Mouse (Mus musculus) left cerebral cortex, postnatal 10 days (tissue): Measurements from ENCODE around the gene Gm9857. TPM values are rescaled to one million over a fixed set of nuclear protein-coding genes. Genes with fewer than 3 reads are reported as not detected.

ENCODE experiments used
- DNase-seq, 2 experiments: peaks; one replicate each; pipeline ENCODE4 v3.0.0; 2021 to 2022; ENCODE audit warnings: low spot score in 2 of 2, mixed read lengths in 1 of 2; ENCODE audit errors: extremely low spot score in 1 of 2
- intact Hi-C: fragments of 180-260 bp; cut with DNase I; formaldehyde crosslinking; loops from one replicate; pipeline ENCODE4 v1.15.1; 2025
- total RNA-seq, 2 experiments: library from RNA; stranded (reverse); gene quantifications; 2 replicates each; pipeline ENCODE4 v1.2.3; 2021

Gm9857 gene
- total RNA-seq: not detected

DNA sequence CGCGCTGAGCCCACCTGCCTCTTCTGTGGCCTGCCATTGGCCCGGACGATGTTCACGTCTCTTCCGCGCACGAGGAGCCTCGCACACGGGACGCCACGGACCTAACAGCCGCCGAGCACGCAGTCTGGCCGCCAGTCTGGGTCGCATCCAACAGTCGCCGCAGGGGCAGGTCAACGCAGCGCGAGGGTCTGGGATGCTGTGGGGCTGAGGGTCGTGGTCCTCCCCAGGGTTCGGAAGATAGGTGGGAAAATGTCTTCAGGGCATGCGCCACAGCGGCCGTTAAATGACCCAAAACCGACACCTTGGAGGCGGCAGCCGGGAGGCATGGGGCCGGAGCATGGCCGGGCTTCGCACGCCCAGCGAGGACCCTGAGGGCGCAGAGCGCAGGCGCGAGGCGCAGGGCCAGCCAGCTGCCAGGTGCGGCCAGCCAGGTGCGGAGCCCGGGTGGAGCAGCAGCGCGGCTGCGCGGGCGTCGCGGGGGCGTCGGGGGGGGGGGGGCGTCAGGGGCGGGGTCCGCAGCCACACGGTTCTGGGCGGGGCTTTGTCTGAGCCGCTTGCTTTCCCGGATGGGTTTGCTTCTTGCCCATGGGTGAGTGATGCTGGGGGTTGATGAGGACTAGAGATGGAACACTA, at the start of gene Gm9857:
Gm9857 (minus strand) TSS at position 445 of the 633 bp plus-strand sequence.
- DNase-seq: peak in 1 of 2 experiments; percentile 36
- intact Hi-C loops: no loop called here

DNA sequence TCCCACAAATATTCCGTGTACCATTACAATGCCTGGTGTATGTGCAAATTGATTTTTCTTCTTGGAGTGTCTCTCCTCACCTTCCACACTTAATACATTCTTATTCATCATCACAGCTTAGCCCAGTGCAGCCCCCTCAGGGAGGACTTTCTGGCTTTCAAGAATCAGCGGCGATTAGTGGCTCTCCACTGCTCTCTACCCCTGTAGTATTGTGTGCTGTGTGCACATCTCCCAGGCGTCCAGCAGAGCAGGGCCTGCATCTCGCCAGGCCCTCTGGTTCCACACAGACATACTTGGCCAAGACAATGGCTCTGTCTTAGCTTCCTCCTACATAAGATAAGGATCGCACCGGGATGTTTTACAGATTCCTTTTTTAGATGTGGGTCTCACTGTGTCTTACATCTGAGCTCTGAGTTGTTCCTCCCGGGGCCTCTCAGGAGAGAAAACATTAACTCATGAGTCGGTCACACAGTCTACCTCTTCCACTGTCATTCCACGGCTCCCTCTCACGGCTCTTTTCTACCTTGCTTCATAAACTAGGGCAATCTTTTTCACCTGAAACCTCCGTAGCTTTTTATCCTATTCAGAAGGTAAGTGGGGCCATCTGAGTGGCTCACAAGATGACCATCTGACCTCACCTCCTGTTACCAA, 46.9 kb upstream of the Gm9857 start:
- intact Hi-C loops: no loop called here
- DNase-seq: no peak

DNA sequence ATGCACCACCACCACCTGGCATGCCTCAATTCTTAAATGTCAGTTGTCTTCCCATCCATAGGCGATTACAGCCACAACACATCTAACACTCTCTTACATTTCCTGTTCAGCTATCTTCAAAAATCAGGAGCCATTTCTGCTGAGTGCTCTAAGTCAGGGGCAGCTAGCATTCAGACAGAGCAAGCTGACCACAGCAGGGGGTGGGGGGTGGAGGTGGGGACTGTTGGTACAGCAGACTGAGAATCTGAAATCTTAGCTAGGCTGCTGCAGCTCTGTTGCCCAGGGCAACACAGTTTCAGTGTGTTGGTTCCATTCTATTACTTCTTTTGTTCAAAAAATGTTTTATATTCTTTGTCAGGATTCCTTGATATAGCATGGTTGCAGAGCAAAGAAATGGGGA, 46.3 kb upstream of the Gm9857 start:
- DNase-seq: no peak
- intact Hi-C loops: no loop called here

DNA sequence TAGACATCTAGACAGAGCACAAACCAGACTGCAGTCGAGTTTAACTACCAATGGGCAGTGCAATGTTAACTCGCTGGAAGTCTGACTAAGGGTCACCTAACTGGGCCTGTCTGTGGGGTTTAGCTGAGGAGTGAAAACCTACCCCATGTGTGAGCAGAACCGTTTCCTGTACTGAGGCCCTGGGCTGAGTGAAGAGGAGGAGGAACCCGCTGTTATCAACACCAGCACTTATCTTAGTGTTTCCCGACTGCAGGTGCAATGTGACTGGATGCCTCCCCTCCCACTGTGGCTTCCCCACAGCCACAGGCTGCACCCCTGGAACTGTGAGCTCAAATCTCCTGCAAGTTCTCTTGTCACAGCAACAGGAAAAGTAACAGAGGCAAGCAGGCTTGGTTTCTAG, 43.7 kb upstream of the Gm9857 start:
- DNase-seq: no peak
- intact Hi-C loops: loop anchor here (5.0 kb wide), 1 partner anchor 43 kb away; the partner anchor contains the start of gene Fam102b

DNA sequence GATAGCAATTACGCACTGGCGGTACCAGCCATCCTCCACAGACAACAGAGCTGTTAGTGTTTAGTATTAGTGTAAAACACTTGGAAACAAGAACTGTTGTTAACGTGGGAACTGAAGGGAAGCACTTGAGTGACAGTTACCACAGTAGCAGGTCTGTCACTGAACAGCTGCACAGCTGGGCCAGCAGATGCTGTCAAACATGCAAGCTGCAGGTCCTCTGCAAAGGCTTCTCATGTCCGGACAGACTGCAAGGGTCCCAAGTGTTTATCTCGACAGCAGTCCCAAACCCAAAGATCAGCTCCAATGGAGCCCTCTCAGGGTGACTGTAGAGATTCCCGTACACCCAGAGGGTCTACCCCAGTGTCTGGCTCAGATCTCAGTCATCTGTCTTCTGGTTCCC, 41.7 kb upstream of the Gm9857 start:
- intact Hi-C loops: loop anchor here (5.0 kb wide), 1 partner anchor 45 kb away; the partner anchor contains the start of gene Fam102b
- DNase-seq: no peak

DNA sequence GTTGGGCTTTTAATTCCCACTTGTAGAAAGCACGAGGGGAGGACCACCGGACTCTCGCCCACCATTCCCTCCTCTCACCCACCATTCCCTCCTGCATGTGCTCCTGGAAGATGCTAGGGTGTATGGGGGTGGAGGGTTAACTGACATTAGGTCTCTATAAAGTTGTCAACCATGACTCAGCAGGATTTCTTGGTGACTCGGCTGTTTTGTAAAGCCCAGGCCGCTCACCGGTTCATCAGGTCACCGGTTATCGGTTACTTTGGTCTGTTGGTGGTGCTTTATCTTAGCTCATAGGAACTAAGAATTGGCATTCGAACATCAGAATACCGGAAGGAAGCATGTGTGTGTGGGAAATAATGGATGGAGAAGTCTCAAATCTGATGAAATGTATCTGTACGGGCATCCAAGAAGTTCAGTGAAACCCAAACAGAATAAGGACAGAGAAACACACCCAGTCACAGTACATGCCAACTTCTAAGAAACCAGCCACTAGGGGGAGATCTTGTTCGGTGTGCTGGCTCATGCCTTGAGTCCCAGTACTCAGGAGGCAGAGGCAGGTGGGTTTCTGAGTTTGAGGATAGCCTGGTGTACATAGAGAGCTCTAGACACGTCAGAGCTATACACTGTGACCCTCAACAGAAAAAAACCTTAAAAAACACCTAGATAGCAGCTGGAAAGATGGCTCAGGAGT, 37.2 kb upstream of the Gm9857 start:
- DNase-seq: no peak
- intact Hi-C loops: no loop called here

DNA sequence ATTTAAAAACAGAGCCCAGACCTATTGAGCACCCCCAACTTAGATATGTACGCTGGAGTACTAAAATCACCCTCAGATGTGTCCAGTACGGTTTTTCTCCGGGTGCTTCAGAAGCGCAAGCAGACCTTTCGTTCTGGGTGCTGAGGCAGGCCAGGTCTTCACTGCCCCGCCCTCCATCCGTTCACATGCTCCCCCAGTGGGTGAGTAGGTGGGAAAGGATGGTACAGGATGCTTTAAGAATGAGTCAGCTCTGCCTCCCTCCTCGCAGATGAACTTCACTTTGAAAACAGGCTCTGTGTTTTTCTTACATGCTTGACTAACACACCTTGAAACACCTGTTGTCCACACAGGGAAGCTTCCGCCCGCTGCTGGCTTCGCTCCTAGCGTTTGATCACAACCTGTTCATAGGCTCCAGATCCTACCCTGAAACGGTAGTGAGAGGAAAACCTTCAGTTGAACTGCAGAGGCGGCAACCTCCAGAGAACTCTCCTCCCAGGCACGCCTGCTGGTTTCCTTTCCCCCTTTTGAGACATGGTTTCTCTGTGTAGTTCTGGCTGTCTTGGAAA, 34.8 kb upstream of the Gm9857 start:
- DNase-seq: no peak
- intact Hi-C loops: no loop called here

DNA sequence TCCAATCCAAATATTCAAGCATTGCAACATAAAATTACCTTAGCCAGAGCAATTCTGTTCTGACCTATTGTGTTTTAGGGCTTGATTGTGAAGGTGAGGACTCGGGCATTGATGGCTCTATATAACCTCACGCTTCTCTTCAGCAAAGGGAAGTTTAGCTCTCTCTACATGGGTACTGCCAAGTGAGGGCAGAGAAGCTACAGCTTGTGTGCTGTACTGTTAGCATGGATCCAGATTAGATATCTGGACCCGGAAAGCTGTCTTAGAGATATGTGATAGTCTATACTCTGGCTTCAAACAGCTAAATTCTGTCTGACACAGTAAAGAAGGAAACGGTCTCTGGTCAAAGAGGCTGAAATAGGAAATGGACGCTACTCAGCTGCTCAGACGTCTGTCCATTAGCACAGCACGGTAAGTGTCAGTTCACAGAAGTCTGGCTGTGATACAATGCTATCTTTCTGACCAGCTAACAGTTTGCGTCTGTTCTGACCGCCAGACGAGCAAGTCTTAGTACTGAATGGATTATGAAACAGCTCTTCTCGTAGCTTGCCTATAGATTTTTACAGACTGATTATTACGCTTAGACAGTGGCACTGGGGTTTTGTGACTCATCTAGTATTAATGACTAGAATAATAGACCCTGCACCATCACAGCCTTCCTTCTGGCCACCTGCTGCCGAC, 33.9 kb upstream of the Gm9857 start:
- DNase-seq: no peak
- intact Hi-C loops: no loop called here

DNA sequence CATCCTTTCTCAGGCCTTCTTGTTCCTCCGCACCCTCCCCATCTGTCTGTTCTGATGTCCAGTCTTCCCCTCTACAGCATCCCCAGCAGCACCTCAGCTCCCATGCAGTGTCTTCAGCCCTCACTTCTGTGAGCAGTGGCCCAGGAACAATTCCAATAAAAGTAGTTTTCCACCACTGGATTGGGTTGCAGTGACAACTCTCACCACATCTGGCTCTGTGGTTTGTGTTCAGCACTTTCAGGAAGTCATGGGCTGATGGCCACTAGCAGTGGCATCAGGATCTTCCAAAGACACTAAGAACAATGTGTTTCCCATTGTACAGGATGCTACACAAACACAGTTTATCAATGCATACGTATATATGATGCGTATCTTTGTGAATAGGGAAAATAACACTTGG, 25.8 kb upstream of the Gm9857 start:
- intact Hi-C loops: no loop called here
- no peak for DNase-seq

DNA sequence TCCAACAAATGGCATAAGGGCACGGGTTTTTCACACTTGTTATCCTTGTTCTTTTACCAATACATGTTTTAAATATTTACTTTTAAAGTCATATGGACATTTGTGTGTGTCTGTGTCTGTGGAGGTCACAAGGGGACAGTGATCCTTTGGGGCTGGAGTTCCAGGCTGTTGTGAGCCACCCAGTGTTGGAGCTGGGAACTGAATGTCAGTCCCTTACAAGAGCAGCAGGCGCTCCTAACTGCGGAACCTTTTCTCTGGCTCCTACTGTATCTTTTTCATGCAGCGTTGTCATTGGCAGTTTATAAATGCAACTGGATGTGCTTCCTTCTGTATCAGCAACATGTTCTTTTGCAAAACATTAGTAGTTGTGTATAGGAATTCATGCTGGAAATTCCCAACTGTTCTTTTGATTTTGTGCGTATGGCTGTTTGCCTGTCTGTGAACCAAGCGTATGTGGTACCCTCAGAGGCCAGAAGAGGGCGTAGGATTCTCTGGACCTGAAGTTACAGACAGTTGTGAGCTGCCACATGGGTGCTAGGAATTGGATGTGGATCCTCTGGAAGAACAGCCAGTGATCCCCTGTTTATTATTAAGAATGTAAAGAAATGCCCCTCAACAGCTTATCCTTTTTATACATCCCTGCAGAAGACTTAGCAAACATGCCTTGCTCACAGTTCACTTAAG, 24.3 kb upstream of the Gm9857 start:
- no peak for DNase-seq
- intact Hi-C loops: loop anchor here (5.0 kb wide), 1 partner anchor 52 kb away; the partner anchor contains the start of gene Prpf38b

DNA sequence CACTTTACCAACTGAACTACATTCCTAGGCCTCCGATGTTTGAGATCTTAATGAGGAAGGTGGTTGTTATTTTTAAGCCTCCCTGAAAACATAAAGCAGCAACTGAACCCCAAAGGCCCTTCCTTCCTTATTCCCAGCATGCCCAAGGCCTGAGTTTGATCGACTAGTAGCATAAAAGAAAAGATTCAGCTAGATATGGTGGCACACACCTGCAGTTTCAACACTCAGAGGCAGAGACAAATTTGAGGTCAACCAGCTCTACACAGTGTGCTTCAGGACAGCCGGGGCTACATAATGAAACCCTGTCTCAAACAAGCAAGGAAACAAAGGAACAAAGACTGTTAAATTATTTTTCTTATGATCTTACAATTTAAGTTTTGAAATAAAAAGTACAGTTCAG, 23.5 kb upstream of the Gm9857 start:
- intact Hi-C loops: loop anchor here (5.0 kb wide), 1 partner anchor 51 kb away; the partner anchor contains the start of gene Prpf38b
- no peak for DNase-seq

DNA sequence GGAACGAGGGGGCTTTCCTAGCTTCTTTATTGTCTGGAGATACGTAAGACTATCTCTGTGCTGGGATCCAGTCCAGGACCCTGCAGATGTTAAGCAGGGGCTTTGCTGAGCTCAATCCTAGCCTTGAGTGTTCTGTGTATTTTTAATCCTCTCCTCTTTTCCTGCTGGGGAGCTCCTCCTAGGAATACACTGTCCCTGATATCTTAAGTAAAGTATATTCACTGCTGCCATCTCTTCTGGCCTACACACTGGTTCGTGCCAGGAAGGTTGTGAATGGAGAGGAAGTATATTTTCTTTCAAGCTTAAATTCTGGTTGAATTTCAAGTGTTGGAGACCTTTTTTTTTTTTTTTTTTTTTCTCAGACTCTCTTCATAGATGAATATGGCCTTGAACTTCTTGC, 23.0 kb upstream of the Gm9857 start:
- intact Hi-C loops: loop anchor here (5.0 kb wide), 1 partner anchor 51 kb away; the partner anchor contains the start of gene Prpf38b
- DNase-seq: no peak

DNA sequence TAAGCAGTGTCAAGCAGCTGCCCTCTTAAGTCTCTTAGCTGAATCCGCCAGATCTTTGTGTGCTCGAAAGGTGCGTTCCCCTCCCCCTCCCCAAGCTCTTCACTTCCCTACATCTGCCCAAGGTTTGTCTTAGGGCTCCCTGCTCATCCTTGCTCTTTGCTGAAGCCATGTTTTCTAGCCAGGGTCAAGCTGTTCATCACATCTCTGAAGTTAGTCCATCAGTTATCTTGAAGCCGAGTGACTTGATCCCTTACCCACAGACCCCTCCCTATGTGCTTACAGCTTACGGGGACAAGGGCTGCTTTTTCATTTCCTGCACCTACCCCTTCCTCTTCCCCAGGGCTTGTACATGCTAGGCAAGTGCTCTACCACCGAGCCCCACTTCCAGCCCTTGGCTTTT, 21.4 kb upstream of the Gm9857 start:
- DNase-seq: no peak
- intact Hi-C loops: loop anchor here (5.0 kb wide), 1 partner anchor 49 kb away; the partner anchor contains the start of gene Prpf38b

DNA sequence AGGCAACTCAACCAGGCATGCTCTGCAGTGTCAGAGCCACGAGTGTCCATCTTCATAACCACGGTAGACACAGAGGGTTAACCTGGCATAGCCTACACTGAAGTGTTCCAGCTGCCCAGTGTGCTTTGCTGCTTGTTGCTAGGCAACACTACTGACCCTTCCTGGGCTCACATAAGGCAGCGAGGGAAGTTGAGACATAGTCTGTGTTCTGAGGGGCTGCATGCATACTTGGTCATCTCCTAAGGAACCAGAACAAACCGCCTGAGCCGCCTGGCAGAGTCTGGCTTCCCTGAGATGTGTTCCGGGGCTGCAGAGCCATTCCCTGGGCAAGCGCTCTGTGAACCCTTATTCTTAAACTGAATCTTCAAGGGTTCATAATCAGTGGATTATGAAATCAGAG, 21.0 kb upstream of the Gm9857 start:
- peak; percentile 23 to 40 for DNase-seq
- intact Hi-C loops: loop anchor here (5.0 kb wide), 1 partner anchor 49 kb away; the partner anchor contains the start of gene Prpf38b

DNA sequence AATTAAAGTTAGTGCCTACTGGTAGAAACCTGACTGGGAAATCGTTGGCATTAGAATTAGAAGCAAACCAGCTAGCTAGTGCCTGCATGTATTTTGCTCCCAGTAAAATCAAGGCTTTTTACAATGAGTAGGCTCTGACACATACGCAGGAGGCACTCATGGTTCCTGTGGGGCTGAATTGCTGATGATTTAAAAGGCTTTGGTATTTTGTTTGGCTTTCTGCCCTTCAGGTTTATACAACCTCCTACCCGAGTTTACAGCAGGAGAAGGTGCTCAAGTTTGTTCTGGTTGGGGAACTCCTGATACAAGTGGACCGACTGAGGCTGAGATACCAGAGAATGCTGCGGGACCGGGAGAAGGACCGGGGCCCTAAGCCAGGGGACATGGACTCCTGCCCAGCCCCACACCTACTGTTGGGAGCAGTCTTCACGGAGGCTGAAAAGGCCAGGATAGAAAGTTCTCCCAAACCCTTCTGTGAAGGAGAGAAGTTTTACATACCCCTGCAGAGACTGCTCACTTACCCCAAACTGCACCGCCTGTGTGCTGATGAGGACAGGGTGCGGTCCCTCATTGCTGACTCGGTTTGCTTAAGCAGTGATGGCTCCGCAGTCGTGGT, 19.5 kb upstream of the Gm9857 start:
- intact Hi-C loops: loop anchor here (5.0 kb wide), 1 partner anchor 47 kb away; the partner anchor contains the start of gene Prpf38b

DNA sequence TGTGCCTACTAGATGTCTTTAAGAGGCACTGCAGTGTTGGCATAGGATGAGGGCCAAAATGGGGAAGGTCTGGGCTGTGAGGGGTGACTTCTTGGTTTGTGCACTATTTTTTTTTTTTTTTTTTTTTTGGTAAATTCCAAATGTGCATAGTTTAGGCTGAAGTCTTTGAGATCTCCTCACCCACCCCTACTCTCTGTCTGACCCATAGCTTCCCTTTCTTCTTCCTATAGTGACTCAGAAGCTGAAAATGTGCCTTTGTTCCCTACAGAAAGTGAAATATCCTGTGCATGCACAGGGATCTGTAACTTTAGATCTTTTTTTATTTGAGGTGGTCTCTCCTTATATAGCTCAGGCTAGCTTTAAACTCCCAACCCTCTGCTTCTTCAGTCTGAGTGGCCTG, 17.7 kb upstream of the Gm9857 start:
- intact Hi-C loops: no loop called here
- DNase-seq: no peak

More for the DNA sequence above, 19.5 kb upstream of the Gm9857 start:
- no peak for DNase-seq

DNA sequence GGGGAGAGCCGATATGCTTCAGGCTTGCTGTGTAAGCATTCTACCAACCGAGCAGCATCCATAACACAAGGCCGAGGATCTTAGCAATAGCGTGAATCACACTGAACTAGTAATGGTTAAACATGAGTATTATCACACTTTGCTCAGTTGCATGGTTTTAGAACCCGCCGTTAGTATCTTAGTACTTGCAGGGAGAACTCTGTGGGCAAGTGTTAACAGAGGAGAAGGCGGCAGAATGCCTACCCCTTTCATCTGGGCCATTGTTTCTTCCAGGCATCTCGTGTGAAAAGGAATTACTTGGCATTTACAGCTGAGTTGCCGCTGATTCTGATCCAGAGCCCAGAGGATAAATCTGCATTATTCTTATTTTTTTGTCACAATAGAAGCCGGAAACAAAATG, 751 bp upstream of the Gm9857 start:
- intact Hi-C loops: no loop called here
- DNase-seq: no peak

DNA sequence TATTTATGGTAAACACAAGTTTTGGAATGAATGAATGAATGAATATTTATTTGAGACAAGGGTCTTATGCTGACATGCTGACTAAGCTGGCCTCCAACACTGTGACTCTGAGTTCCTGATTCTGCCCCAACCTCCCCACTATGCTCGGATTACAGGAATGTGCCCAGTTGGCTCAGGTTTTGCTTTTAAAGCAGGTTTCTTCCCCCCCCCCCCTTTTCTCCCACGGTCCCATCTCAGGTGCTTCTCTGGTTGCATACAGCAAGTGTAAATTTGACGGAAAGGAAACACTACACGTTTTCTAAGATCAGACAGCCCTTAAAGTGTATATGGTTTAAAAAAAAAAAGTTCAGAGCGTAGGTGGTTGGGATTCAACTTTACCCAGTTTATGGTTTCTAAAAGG, 672 bp downstream of the Gm9857 start, which contains the start of gene Henmt1:
Henmt1 (plus strand) TSS at position 301 of the 400 bp plus-strand sequence.
- intact Hi-C loops: no loop called here
- no peak for DNase-seq
